In genomic region chr5:123523692-123524392, GRCm38 (mm10) we compare ENCODE assay signal across 8 mouse cellular contexts. TPM values are rescaled to one million over a fixed set of nuclear protein-coding genes. Genes with fewer than 3 reads are reported as not detected.
A peak's percentile ranks its signal among the peaks of the same experiment; 100 is the strongest.
DNase-seq lines count a peak whose midpoint lies in the region; ATAC-seq and TF ChIP-seq lines count a peak whose summit lies in the region.

Gene Diablo, minus strand, starts transcription at chr5:123524176.

- peak within 1 kb of the TSS; percentile 94 for H3K4me2 ChIP-seq in forebrain, embryonic 15.5 days (replicated peaks)

- H3K9me3 ChIP-seq in ES-E14 (ENCODE audit: control insufficient read depth, insufficient read depth, low read depth, low read length) = no peaks in the 10 kb centered on the region
- no peaks in the 10 kb centered on the region for H3K9me3 ChIP-seq in forebrain, embryonic 15.5 days

- H3K4me3 ChIP-seq in ES-E14 (ENCODE audit: insufficient read depth in 1 of 2, low read depth in 1 of 2, low read length in 2 of 2, poor library complexity in 1 of 2, severe bottlenecking in 1 of 2) = peak within 1 kb of the TSS; percentile 84 to 89
- H3K4me3 ChIP-seq in forebrain, embryonic 15.5 days = peak within 1 kb of the TSS; percentile 81
- peak within 1 kb of the TSS; percentile 86 for H3K4me3 ChIP-seq in lung, adult 2 months (replicated peaks; ENCODE audit: extremely low read depth, low read depth, low read length)

- H3K27me3 ChIP-seq in forebrain, embryonic 15.5 days = no peaks in the 10 kb centered on the region

- peak; percentile 99 for DNase-seq in ES-E14 (ENCODE audit: low read depth, low spot score)
- peak; percentile 97 for DNase-seq in cerebellum, adult 11-12 months
- peak; percentile 96 for DNase-seq in heart, postnatal 25 days (ENCODE audit: low spot score)
- peak; percentile 95 to 98 for DNase-seq in layer of hippocampus, adult 18-20 months (ENCODE audit: low spot score in 2 of 2)
- peak; percentile 98 for DNase-seq in lung, adult 2 months
- peak; percentile 98 for DNase-seq in thymus, adult 18-20 months

- peaks cover 0 to 4% of the 10 kb centered on the region in 2 experiments; a peak in 1 of 4 replicates for H3K4me1 ChIP-seq in ES-E14 (ENCODE audit: control insufficient read depth in 2 of 2, insufficient read depth in 2 of 2, low read length in 2 of 2, poor library complexity in 1 of 2)
- H3K4me1 ChIP-seq in forebrain, embryonic 15.5 days = peaks cover 28% of the 10 kb centered on the region
- peaks cover 4% of the 10 kb centered on the region for H3K4me1 ChIP-seq in lung, adult 2 months (ENCODE audit: control insufficient read depth, insufficient read depth, low read length)

- peak; percentile 96 for TF ChIP-seq POLR2A in lung, adult 2 months (IDR thresholded peaks at IDR 0.05; ENCODE audit: borderline replicate concordance, extremely low read depth, low read depth, low read length)

- peak; percentile 98 for ATAC-seq in forebrain, embryonic 15.5 days (replicated peaks)
- ATAC-seq in neutrophil, adult 5-6 weeks (ENCODE audit: extremely low read depth, insufficient number of reproducible peaks, low FRiP score, poor library complexity, severe bottlenecking) = peak; percentile 96

- intact Hi-C loops in heart, postnatal 25 days (cut with DNase I) = no loop called here

- peak within 1 kb of the TSS; percentile 50; the same call in 1 of the 2 replicates for H3K27ac ChIP-seq in ES-E14 (ENCODE audit: insufficient read depth, low read depth, low read length, poor library complexity, severe bottlenecking)
- H3K27ac ChIP-seq in forebrain, embryonic 15.5 days (replicated peaks) = peak within 1 kb of the TSS; percentile 85

- H3K36me3 ChIP-seq in ES-E14 (ENCODE audit: control insufficient read depth, insufficient read depth, low read length, poor library complexity, severe bottlenecking) = peaks cover 2% of the 10 kb centered on the region; the same call in 1 of the 2 replicates
- H3K36me3 ChIP-seq in forebrain, embryonic 15.5 days = peaks cover 16% of the 10 kb centered on the region

- in situ Hi-C loops in ES-E14 (cut with MboI; ENCODE audit: low sequenced_read_pairs in 2 of 2, unreplicated experiment in 2 of 2) = no loop called here

- WGBS in forebrain, embryonic 15.5 days = under 1% methylated on average over 82 of the region's 82 CpGs
- under 1% methylated on average over 82 of the region's 82 CpGs for WGBS in lung, adult 2 months

- no peak for TF ChIP-seq CTCF in lung, adult 2 months (IDR thresholded peaks at IDR 0.05; ENCODE audit: insufficient read depth, low read length)

- peak within 1 kb of the TSS; percentile 93 for H3K9ac ChIP-seq in ES-E14 (ENCODE audit: insufficient read depth, low read depth, low read length, poor library complexity, severe bottlenecking)
- H3K9ac ChIP-seq in forebrain, embryonic 15.5 days (replicated peaks) = peak within 1 kb of the TSS; percentile 73

TF ChIP-seq in ES-E14, 5 proteins besides CTCF, POLR2A, EP300 and RAD21:
- TF ChIP-seq HCFC1 (IDR thresholded peaks at IDR 0.05; ENCODE audit: borderline replicate concordance, insufficient read depth, low read length) (peak; percentile 46; the same call in 1 of the 2 replicates), ZC3H11A (IDR thresholded peaks at IDR 0.05; ENCODE audit: borderline replicate concordance, low read depth, low read length) (no peak), ZNF384 (IDR thresholded peaks at IDR 0.05; ENCODE audit: low read depth, low read length) (no peak), CHD2 (IDR thresholded peaks at IDR 0.05; ENCODE audit: low read depth, low read length) (no peak), MAFK (IDR thresholded peaks at IDR 0.05; ENCODE audit: insufficient read depth, low read depth, low read length) (no peak)

RNA-seq across cellular contexts. Expression of gene Diablo, which starts in this region (rescaled TPM):
- 54.1 and 57.9 TPM in 2 replicates for total RNA-seq in ES-E14 (2012; rRNA removed)
- 113 and 119 TPM in 2 replicates for polyA plus RNA-seq in forebrain, embryonic 15.5 days (2015; fragmentation: Nextera tagmentation; extraction: Ambion mirVana)
- 10 to 100 TPM; 64.4 to 71.1 TPM for total RNA-seq in heart, postnatal 25 days (2021)
- total RNA-seq in layer of hippocampus, adult 18-20 months (2021) = 10 to 100 TPM; 30.9 to 32.0 TPM
- 37.4 and 58.4 TPM in 2 replicates for polyA plus RNA-seq in lung, adult 2 months (2012; rRNA removed)
- 34.1 and 41.3 TPM in 2 replicates for total RNA-seq in neutrophil, adult 5-6 weeks (2017)

Comparison
In these comparisons a context has a peak if more than half of its experiments do, and no peak if none do; other contexts are left out.
1. Peak in every context shown above with its lines: DNase-seq, ATAC-seq, H3K4me3 ChIP-seq and H3K27ac ChIP-seq.